Mouse (Mus musculus) cerebellum, adult 2 months (tissue): Measurements from ENCODE around the gene Dnah10. TPM values are rescaled to one million over a fixed set of nuclear protein-coding genes. Genes with fewer than 3 reads are reported as not detected.

ENCODE experiments used
- DNase-seq, 2 experiments: peaks; one replicate each; pipeline ENCODE4 v3.0.0; 2021
- H3K27ac ChIP-seq: fragments of 200-500 bp; 2 replicates; pipeline ENCODE4 v1.5.1; 2012; ENCODE audit warnings: low read length, control low read depth, inconsistent platforms; ENCODE audit not compliant: insufficient read depth
- H3K27me3 ChIP-seq: fragments of 200-500 bp; 2 replicates; pipeline ENCODE4 v1.6.1; 2012; ENCODE audit warnings: inconsistent platforms, mild to moderate bottlenecking, low read length, moderate library complexity; ENCODE audit not compliant: control insufficient read depth, insufficient read depth
- H3K4me1 ChIP-seq: fragments of 200-500 bp; 2 replicates; pipeline ENCODE4 v1.6.1; 2011; ENCODE audit warnings: low read length; ENCODE audit not compliant: control insufficient read depth, insufficient read depth
- H3K4me3 ChIP-seq: fragments of 200-500 bp; replicated peaks from 2 replicates; pipeline ENCODE3; 2011; ENCODE audit warnings: mild to moderate bottlenecking, low read depth, low read length, control low read depth; ENCODE audit not compliant: insufficient read depth
- CTCF ChIP-seq: fragments of 200-500 bp; IDR thresholded peaks from 2 replicates; pipeline ENCODE4 v1.5.1; 2011; ENCODE audit warnings: low read depth, mild to moderate bottlenecking, control low read depth, low read length, moderate library complexity, borderline replicate concordance; ENCODE audit not compliant: insufficient read depth
- POLR2A ChIP-seq: fragments of 200-500 bp; IDR thresholded peaks from 2 replicates; pipeline ENCODE4 v1.6.1; 2011; ENCODE audit warnings: low read length, control low read depth, borderline replicate concordance; ENCODE audit not compliant: insufficient read depth
- WGBS: fragments of 180-500 bp; shearing (Covaris S2); methylation state at CpG from one replicate; pipeline ENCODE4 v1.1.7; 2018; 5-methylcytosine and 5-hydroxymethylcytosine counted together
- polyA plus RNA-seq: library from polyadenylated mRNA; depleted of rRNA; stranded (reverse); fragments of >200 nt; gene quantifications from 2 replicates; pipeline ENCODE4 v1.2.3, GENCODE M21; 2012

The Dnah10 gene
- polyA plus RNA-seq, 1 experiment: 0.33 TPM

DNA sequence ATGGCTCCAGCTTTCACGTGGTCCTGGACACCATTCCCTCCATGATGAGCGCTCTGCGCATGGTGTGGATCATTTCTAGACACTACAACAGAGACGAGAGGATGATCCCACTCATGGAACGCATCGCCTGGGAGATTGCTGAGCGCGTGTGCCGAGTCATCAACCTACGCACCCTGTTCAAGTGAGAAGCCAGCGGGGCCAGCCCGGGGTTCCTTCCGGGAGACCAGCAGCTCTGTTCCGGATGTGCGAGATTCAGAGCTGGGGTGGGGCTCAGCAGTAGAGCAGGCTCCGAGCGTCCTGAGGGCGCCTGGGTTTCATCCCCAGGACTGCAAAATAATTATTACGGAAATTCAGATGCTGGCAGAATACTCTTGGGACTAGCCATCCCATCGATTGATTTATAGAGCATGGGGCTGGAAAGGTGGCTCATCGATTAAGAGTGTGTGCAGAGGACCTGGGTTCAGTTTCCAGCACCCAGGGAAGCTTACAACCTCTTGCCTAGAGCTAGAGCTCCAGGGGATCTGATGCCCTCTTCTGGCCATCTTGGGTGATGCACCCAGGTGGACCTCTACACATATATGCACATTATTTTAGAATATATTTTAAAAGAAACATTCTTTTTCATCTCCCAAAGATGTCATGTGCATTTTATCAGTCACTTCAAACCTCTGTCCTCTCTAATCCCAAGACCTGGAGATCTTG is 17.2 kb downstream of the Dnah10 start:
- Histone ChIP-seq H3K4me1 (no peaks in the 10 kb centered on the region; the same call in 1 of the 2 replicates), H3K27me3 (no peaks in the 10 kb centered on the region), H3K27ac (no peak overlapping the region), H3K4me3 (no peak overlapping the region)
- TF ChIP-seq CTCF: no peak
- no peak for TF ChIP-seq POLR2A
- no peak for DNase-seq
- 96% methylated on average over 21 of the region's 21 CpGs for WGBS

GRCm38 (mm10) chr5:124743841-124744240 is 19.0 kb downstream of the Dnah10 start:
- Histone ChIP-seq H3K4me3 (no peak overlapping the region), H3K27ac (no peak overlapping the region), H3K27me3 (no peaks in the 10 kb centered on the region), H3K4me1 (no peaks in the 10 kb centered on the region; the same call in 1 of the 2 replicates)
- DNase-seq: no peak
- 87% methylated on average over 3 of the region's 3 CpGs for WGBS
- TF ChIP-seq CTCF (no peak), POLR2A (no peak)

GRCm38 (mm10) chr5:124746220-124746619 is 21.3 kb downstream of the Dnah10 start:
- no peak for TF ChIP-seq POLR2A
- TF ChIP-seq CTCF: no peak
- H3K4me3 ChIP-seq: no peak overlapping the region
- 88% methylated on average over 15 of the region's 15 CpGs for WGBS
- H3K27ac ChIP-seq: no peak overlapping the region
- H3K27me3 ChIP-seq: no peaks in the 10 kb centered on the region
- no peak for DNase-seq
- H3K4me1 ChIP-seq: no peaks in the 10 kb centered on the region; the same call in 1 of the 2 replicates

DNA sequence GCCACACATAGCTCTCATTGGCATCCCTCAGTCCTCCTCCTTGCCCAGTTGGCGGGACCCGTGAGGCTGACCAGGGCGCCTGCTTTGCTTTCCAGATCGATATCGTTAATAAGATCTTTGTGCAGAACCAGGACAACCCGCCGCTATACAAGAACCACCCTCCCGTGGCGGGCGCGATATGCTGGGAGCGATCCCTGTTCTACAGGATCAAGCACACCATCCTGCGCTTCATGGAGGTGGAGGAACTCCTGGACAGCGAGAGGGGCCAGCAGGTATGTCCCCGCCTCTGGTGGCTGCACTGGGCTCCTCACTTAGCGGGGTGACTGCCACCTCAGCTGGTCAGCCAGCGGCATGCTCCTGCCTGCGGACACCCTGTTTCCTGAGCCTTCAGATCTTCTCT is 23.4 kb downstream of the Dnah10 start:
- no peaks in the 10 kb centered on the region for H3K27me3 ChIP-seq
- DNase-seq: no peak
- H3K4me1 ChIP-seq: no peaks in the 10 kb centered on the region; the same call in 1 of the 2 replicates
- H3K4me3 ChIP-seq: no peak overlapping the region
- TF ChIP-seq CTCF (no peak), POLR2A (no peak)
- WGBS: 88% methylated on average over 18 of the region's 18 CpGs
- H3K27ac ChIP-seq: no peak overlapping the region

- no peak overlapping the region for H3K27ac ChIP-seq
- no peak for DNase-seq
- TF ChIP-seq CTCF (no peak), POLR2A (no peak)
- H3K27me3 ChIP-seq: no peaks in the 10 kb centered on the region
- WGBS: 73% methylated on average over 9 of the region's 9 CpGs
- no peaks in the 10 kb centered on the region for H3K4me1 ChIP-seq
- H3K4me3 ChIP-seq: no peak overlapping the region
Measured at GRCm38 (mm10) chr5:124751656-124752055, 26.8 kb downstream of the Dnah10 start.

- 59% methylated on average over 18 of the region's 18 CpGs for WGBS
- no peak overlapping the region for H3K27ac ChIP-seq
- H3K4me3 ChIP-seq: no peak overlapping the region
- TF ChIP-seq POLR2A (no peak), CTCF (peak; percentile 24; the same call in 1 of the 2 replicates)
- H3K4me1 ChIP-seq: no peaks in the 10 kb centered on the region
- DNase-seq: no peak
- H3K27me3 ChIP-seq: no peaks in the 10 kb centered on the region
Measured at GRCm38 (mm10) chr5:124761011-124761410, 36.1 kb downstream of the Dnah10 start.

GRCm38 (mm10) chr5:124761787-124762186 is 36.9 kb downstream of the Dnah10 start:
- WGBS: 93% methylated on average over 1 of the region's 1 CpGs
- Histone ChIP-seq H3K4me1 (no peaks in the 10 kb centered on the region), H3K4me3 (no peak overlapping the region)

GRCm38 (mm10) chr5:124774552-124774951 is 49.7 kb downstream of the Dnah10 start:
- H3K4me3 ChIP-seq: no peak overlapping the region
- peaks cover 7% of the 10 kb centered on the region; the same call in 1 of the 2 replicates for H3K4me1 ChIP-seq
- no peak for TF ChIP-seq POLR2A
- no peak for TF ChIP-seq CTCF
- no peaks in the 10 kb centered on the region for H3K27me3 ChIP-seq
- H3K27ac ChIP-seq: no peak overlapping the region
- DNase-seq: no peak
- WGBS: 78% methylated on average over 3 of the region's 3 CpGs

More at GRCm38 (mm10) chr5:124761787-124762186, 36.9 kb downstream of the Dnah10 start:
- no peak for DNase-seq
- TF ChIP-seq CTCF: 0 out of 2 replicates have a peak, but pooled peaks have one; percentile 1
- TF ChIP-seq POLR2A: no peak
- H3K27ac ChIP-seq: no peak overlapping the region
- no peaks in the 10 kb centered on the region for H3K27me3 ChIP-seq
